ENCODE assay signal across 9 mouse cellular contexts in genomic region chr12:78055956-78056355, GRCm38 (mm10).
A peak's percentile ranks its signal among the peaks of the same experiment; 100 is the strongest.
DNase-seq lines count a peak whose midpoint lies in the region; ATAC-seq lines count a peak whose summit lies in the region.
"Had no signal": no experiment of that assay in that cellular context is flagged by ENCODE, and none has a peak within 500 bp of the region (broad histone marks: within the 10 kb centered on the region; RNA-seq: fewer than 3 reads in every experiment).

No protein-coding gene starts in this region.

- H3K9ac ChIP-seq in midbrain, embryonic 13.5 days (replicated peaks): no peak overlapping the region
- H3K9ac ChIP-seq in stomach, embryonic 16.5 days (ENCODE audit: low read length): no peak overlapping the region
- H3K9ac ChIP-seq: embryonic facial prominence, embryonic 15.5 days had no signal

- no peaks in the 10 kb centered on the region for H3K9me3 ChIP-seq in midbrain, embryonic 13.5 days
- H3K9me3 ChIP-seq in stomach, embryonic 16.5 days (replicated peaks; ENCODE audit: control insufficient read depth, low read length): no peaks in the 10 kb centered on the region
- H3K9me3 ChIP-seq: embryonic facial prominence, embryonic 15.5 days had no signal

- no peaks in the 10 kb centered on the region for H3K36me3 ChIP-seq in midbrain, embryonic 13.5 days
- no peaks in the 10 kb centered on the region for H3K36me3 ChIP-seq in stomach, embryonic 16.5 days (ENCODE audit: control insufficient read depth, insufficient read depth, low read length)
- H3K36me3 ChIP-seq: embryonic facial prominence, embryonic 15.5 days had no signal

- peak overlapping the region; percentile 24 for H3K4me3 ChIP-seq in midbrain, embryonic 13.5 days (replicated peaks)
- no peak overlapping the region for H3K4me3 ChIP-seq in stomach, embryonic 16.5 days (replicated peaks; ENCODE audit: low read length)
- H3K4me3 ChIP-seq: embryonic facial prominence, embryonic 15.5 days had no signal

- DNase-seq in urinary bladder, postnatal 14 days (ENCODE audit: low spot score): peak; percentile 29
- DNase-seq in urinary bladder, postnatal 10 days (ENCODE audit: low spot score): no peak
- peak; percentile 76 to 82 for DNase-seq in cerebellum, postnatal 25 days
- DNase-seq in frontal cortex, postnatal 36 days (ENCODE audit: low spot score in 2 of 2): peak; percentile 57 to 66
- peak; percentile 15 for DNase-seq in kidney, adult 11 months
- DNase-seq in left cerebral cortex, postnatal 4 days: peak; percentile 68

- peaks cover 5% of the 10 kb centered on the region for H3K4me1 ChIP-seq in midbrain, embryonic 13.5 days (replicated peaks)
- H3K4me1 ChIP-seq in stomach, embryonic 16.5 days (ENCODE audit: control insufficient read depth, insufficient read depth, low read length): no peaks in the 10 kb centered on the region

- ATAC-seq in midbrain, embryonic 13.5 days: peak; percentile 77
- 0 out of 2 replicates have a peak, but pooled peaks have one; percentile 21 for ATAC-seq in stomach, embryonic 16.5 days (ENCODE audit: insufficient read depth, low FRiP score)

- 0 out of 2 replicates have a peak, but pooled peaks cover 8% of the 10 kb centered on the region for H3K27me3 ChIP-seq in midbrain, embryonic 13.5 days
- H3K27me3 ChIP-seq in stomach, embryonic 16.5 days (ENCODE audit: control insufficient read depth, insufficient read depth, low read length): no peaks in the 10 kb centered on the region

- 3% methylated on average over 9 of the region's 9 CpGs for WGBS in midbrain, embryonic 13.5 days
- 1% methylated on average over 9 of the region's 9 CpGs for WGBS in stomach, embryonic 16.5 days

- H3K27ac ChIP-seq in midbrain, embryonic 13.5 days: no peak overlapping the region
- H3K27ac ChIP-seq in stomach, embryonic 16.5 days (ENCODE audit: low read length): no peak overlapping the region
- H3K27ac ChIP-seq: embryonic facial prominence, embryonic 15.5 days had no signal

- peak overlapping the region; percentile 55 for H3K4me2 ChIP-seq in midbrain, embryonic 13.5 days (replicated peaks)
- H3K4me2 ChIP-seq in stomach, embryonic 16.5 days (ENCODE audit: low read depth, low read length): no peak overlapping the region
- H3K4me2 ChIP-seq: embryonic facial prominence, embryonic 15.5 days had no signal

- intact Hi-C loops in left cerebral cortex, postnatal 4 days (cut with DNase I): no loop called here
